Mouse (Mus musculus): ENCODE measurements around the gene Dusp10.

Gene Dusp10

GRCm38 (mm10) chr1:184108254-184108653 is 95.2 kb downstream of the Dusp10 start:
- DNase-seq: no peak

DNA sequence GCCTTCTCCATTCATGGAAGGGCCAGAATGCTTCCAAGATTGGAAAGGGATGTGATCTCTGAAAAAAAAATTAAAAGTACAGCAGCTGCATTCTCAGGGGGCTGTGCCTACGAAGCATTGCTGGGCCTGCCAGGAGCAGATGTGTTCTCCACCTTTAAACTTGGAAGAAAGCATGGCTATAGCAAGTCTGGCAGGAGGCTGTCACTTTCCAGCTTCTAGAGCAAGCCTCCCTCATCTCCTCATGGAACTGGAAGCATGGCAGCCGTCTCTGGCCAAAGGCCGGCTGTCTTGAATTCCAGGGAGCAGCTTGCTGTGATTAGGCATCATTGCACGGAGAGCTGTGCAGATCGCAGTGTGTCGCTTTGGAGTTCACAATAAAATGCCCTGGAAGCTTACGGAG is 104.5 kb downstream of the Dusp10 start:
- no peak for DNase-seq

DNA sequence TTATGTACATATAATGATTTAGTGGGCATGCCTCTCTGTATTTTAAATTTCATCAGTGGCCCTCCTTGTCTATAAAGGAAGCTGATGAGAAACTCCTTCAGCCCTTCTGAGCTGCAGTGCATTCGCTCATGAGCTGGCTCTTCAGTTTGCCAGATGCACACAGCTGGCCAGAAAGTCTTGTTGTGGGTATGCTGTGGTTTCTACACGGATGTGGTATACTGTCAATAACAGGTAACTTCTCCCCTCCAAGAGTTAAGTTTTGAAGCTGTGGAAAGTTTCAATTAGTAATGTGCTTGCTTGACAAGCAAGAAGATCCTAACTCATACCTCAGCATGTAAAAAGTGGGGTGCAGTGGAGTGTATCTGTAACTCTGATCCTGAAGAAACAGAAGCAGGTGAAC is 104.9 kb downstream of the Dusp10 start:
- DNase-seq: no peak

DNA sequence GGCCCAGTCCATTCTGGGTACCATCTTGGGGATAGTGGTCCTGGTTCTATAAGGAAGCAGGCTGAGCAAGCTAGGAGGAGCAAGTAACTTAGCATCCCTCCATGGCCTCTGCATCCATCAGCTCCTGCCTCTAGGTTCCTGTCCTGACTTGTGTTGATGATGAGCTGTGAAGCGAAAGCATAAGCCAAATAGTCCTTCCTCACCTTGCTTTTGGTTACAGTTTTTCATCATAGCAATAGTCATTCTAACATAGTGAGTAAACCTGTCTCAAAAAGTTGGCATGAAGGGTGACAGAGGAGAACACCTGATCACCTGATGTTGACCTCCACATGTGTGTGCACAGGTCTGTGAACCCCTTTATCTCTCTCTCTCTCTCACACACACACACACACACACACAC is 105.5 kb downstream of the Dusp10 start:
- no peak for DNase-seq

Data from retina, postnatal 1 day (tissue).